Mouse (Mus musculus) testis, adult 2 months (tissue): ENCODE measurements around the gene Gm10382.

ENCODE experiments used
- CTCF ChIP-seq: fragments of 200-500 bp; IDR thresholded peaks from 2 replicates; pipeline ENCODE4 v1.5.1; 2012; ENCODE audit warnings: low read depth, mild to moderate bottlenecking, inconsistent platforms, low read length, moderate library complexity; ENCODE audit not compliant: control insufficient read depth, insufficient read depth, insufficient replicate concordance
- POLR2A ChIP-seq: fragments of 200-500 bp; IDR thresholded peaks from 2 replicates; pipeline ENCODE4 v1.6.1; 2012; ENCODE audit warnings: low read depth, mild to moderate bottlenecking, inconsistent platforms, low read length, moderate library complexity; ENCODE audit not compliant: control insufficient read depth

- TF ChIP-seq CTCF = no peak
- TF ChIP-seq POLR2A = no peak
Observed at GRCm38 (mm10) chr5:125413763-125414162, 24.6 kb downstream of the Gm10382 start.
